Mouse (Mus musculus) embryonic fibroblast, embryonic 13.5 days (primary cell): ENCODE measurements at regions not wholly inside any gene's neighbourhood (a gene's known extent, or its start where the extent isn't known, plus 50 kb on each side); places are given as distances from the start of the nearest gene placed in this dataset.

Source experiments
- H3K27ac ChIP-seq: 2 replicates; pipeline ENCODE4 v1.5.1; 2012; ENCODE audit warnings: low read length, control low read depth, inconsistent platforms; ENCODE audit not compliant: insufficient read depth
- H3K4me1 ChIP-seq: 2 replicates; pipeline ENCODE4 v1.6.1; 2011; ENCODE audit warnings: low read length; ENCODE audit not compliant: control insufficient read depth, insufficient read depth
- H3K4me3 ChIP-seq: 2 replicates; pipeline ENCODE4 v1.5.1; 2011; ENCODE audit warnings: mild to moderate bottlenecking, control low read depth, low read length; ENCODE audit not compliant: insufficient read depth
- CTCF ChIP-seq: IDR thresholded peaks from 2 replicates; pipeline ENCODE4 v1.5.1; 2011; ENCODE audit warnings: mild to moderate bottlenecking, control low read depth, low read length, moderate library complexity, borderline replicate concordance; ENCODE audit not compliant: insufficient read depth
- POLR2A ChIP-seq: IDR thresholded peaks from 2 replicates; pipeline ENCODE4 v1.6.1; 2011; ENCODE audit warnings: low read depth, mild to moderate bottlenecking, control low read depth, low read length, moderate library complexity

GRCm38 (mm10) chr12:92203351-92203750 lies 354.4 kb upstream of the Sel1l start:
- TF ChIP-seq CTCF (no peak), POLR2A (no peak)
- Histone ChIP-seq H3K4me1 (no peaks in the 10 kb centered on the region), H3K4me3 (no peak overlapping the region), H3K27ac (no peak overlapping the region)

DNA sequence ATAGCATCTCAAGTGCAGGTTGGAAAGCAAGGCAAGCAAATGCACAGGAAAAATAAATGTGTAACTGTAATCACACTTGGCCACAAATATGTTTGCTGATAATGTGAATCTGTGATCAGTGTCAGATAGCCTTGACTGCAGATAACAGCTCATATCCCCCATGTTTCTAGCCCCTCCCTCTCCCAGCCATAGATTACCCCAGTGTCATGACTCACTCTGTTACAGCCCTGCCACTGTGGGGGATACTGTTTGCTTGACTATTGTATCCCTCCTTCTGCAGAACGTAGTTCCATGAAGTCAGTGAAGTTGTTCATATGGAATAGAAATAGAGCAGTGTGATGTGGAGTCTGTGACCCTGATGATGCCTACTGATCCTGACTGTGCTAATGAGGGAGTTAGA lies 351.6 kb upstream of the Sel1l start:
- no peaks in the 10 kb centered on the region for H3K4me1 ChIP-seq
- no peak overlapping the region for H3K27ac ChIP-seq
- no peak overlapping the region for H3K4me3 ChIP-seq
- no peak for TF ChIP-seq POLR2A
- no peak for TF ChIP-seq CTCF

DNA sequence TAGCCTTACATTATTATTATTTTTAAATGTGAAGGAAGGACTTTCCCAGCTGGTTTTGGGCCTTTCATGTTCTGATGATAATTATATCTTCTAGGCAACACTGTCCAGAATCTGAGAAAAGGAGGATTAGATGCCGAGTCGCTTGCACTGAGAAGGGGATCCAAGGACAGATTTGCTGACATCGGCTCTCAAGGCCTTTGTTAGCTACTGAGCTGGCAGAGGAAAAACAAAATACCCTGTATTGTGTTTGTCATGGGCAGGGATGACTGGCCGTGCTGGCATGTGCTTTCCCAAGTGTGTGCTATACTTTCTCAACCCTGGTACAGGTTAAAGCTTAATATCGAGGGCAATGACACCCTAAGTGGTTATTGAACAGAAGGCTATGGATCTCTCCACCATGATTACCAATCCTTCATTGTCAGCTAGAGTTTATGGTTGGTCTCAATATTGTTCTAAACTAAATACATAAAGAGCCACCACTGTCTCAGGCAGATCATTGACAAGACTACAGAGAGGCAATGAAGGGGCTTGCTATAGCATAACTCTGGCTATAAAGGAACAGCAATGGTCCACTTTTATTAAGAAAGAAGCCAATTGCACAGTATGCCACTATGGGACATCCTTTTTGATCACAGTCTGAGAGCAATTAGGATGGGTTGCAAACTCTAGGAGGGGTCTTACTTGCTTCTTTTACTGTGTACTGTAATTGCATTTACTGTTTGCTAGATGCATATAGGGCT lies 350.0 kb upstream of the Sel1l start:
- H3K27ac ChIP-seq = no peak overlapping the region
- H3K4me1 ChIP-seq = no peaks in the 10 kb centered on the region
- no peak overlapping the region for H3K4me3 ChIP-seq
- TF ChIP-seq CTCF (no peak), POLR2A (no peak)

GRCm38 (mm10) chr12:92193934-92194685 lies 345.2 kb upstream of the Sel1l start:
- TF ChIP-seq POLR2A (no peak), CTCF (no peak)
- Histone ChIP-seq H3K27ac (no peak overlapping the region), H3K4me1 (no peaks in the 10 kb centered on the region), H3K4me3 (no peak overlapping the region)

DNA sequence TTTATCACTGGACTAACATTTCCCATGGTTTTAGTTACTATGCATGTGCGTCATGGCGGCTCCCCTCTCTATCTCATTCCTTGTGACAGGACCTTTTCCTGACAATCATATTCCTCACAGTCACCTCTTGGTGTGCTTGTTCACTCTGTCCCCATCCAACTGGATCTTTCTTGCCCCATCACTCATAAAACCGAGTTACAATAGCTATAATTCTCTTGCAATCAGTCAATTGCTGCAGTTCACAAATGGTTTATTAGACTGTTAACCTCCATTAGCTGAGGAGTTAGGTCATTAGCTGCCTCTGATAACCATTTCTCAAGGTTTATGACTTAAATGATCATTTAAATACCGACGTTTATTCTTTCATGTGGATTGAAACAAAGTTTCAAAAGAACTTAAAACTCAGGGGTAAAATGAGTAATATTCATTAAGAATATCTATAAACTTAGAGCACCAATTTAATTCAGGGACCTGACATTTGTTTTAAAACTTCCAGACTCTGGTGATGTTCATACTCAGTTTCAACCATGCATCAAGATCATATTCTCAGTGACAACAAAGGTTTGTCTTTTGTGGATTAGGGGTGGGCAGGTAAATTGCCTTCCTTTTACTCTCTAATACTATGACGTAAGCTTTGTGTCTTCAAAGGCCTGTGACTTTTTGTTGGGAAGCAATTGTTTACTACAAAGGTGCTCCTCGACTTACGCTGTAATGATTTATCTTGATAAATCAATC lies 344.4 kb upstream of the Sel1l start:
- TF ChIP-seq POLR2A = no peak
- no peak for TF ChIP-seq CTCF
- H3K27ac ChIP-seq = no peak overlapping the region
- no peaks in the 10 kb centered on the region for H3K4me1 ChIP-seq
- H3K4me3 ChIP-seq = no peak overlapping the region

DNA sequence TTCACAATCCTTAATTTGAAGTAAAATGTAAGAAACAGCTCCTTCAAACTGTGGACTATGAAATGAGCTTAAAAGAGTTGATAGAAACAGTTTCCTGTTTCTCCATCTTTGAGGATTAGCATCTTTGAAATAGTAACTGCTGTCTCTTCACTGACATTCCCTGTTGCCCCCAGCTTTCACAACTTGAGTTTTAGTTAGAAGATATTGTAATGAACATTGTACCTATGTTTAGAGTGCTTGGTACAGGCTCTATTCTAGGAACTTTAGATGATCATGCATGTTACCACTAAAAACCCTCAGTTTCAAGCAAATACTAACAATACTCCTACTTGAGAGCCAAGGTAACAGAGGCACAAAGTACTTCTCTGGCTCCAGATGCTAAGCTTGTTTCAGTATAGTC lies 340.1 kb upstream of the Sel1l start:
- no peak for TF ChIP-seq POLR2A
- TF ChIP-seq CTCF = no peak
- H3K27ac ChIP-seq = no peak overlapping the region
- no peak overlapping the region for H3K4me3 ChIP-seq
- no peaks in the 10 kb centered on the region for H3K4me1 ChIP-seq

DNA sequence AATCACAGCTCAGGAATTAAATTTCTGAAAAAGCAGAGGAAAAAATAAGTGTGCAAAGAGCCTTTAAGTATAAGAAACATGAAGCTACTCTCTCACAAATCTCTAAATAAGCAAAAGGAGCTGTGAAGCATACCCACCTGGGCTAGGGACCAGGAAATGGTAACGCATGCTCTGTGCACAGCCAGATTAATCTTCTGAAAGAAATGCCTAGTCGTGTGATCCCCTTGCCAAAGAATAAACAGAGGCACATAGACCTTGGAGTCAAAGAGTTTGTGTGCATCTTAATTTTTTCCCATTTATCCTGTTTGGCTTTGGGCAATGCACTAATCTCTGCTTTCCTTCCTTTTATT lies 338.2 kb upstream of the Sel1l start:
- Histone ChIP-seq H3K4me3 (no peak overlapping the region), H3K4me1 (no peaks in the 10 kb centered on the region), H3K27ac (no peak overlapping the region)
- TF ChIP-seq POLR2A (no peak), CTCF (no peak)

DNA sequence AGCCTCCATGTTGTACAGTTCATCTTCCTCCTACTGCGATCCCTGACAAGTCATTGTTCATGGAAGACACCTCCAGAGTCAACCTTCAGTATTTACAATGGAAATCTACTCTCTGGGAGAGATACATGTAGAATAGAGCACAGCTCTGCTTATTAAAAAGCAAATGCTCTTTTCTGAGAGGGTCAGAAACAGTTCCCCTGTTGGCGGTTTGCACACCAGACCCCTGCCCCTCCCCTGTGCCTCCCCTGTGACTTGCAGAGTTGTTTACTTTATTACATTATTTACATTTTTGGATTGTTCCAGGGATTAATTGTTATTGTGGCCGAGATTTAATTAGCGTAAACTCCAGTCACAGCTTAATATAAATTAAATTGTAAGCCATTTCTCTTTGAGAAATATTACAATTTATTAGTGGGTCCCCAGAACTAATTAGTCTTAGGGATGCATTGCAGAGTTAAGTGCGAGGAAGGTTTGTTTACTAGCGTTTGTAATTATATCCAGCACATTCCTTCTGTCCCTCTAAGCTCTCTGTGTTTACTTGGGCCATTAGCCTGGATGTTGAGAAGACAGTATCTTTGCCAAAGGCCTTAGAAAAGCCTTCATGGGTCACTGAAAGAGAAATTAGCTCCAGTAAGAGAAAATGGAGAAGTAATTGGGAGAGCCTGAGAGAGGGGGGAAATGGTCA lies 337.6 kb upstream of the Sel1l start:
- Histone ChIP-seq H3K4me3 (no peak overlapping the region), H3K4me1 (no peaks in the 10 kb centered on the region), H3K27ac (no peak overlapping the region)
- TF ChIP-seq POLR2A (no peak), CTCF (no peak)

- no peak for TF ChIP-seq CTCF
- TF ChIP-seq POLR2A = no peak
- no peak overlapping the region for H3K27ac ChIP-seq
- H3K4me1 ChIP-seq = no peaks in the 10 kb centered on the region
- no peak overlapping the region for H3K4me3 ChIP-seq
These were observed 330.3 kb upstream of the Sel1l start for GRCm38 (mm10) chr12:92179292-92179691.

GRCm38 (mm10) chr12:92156726-92157125 lies 307.8 kb upstream of the Sel1l start:
- no peak for TF ChIP-seq POLR2A
- no peak for TF ChIP-seq CTCF
- no peaks in the 10 kb centered on the region for H3K4me1 ChIP-seq
- H3K4me3 ChIP-seq = no peak overlapping the region
- no peak overlapping the region for H3K27ac ChIP-seq
